Mouse (Mus musculus) liver, embryonic 14.5 days (tissue): ENCODE data around the gene Mmp17. TPM values are rescaled to one million over a fixed set of nuclear protein-coding genes. Genes with fewer than 3 reads are reported as not detected.
A peak's percentile ranks its signal among the peaks of the same experiment; 100 is the strongest.

ENCODE experiments used
- ATAC-seq: fragments of 200-750 bp; cut with Nextera tagmentation; 2 replicates; pipeline ENCODE4 v1.8.0; 2017; ENCODE audit warnings: moderate number of reproducible peaks, mild to moderate bottlenecking, moderate library complexity; ENCODE audit not compliant: insufficient read depth
- DNase-seq, 3 experiments: peaks; one replicate each; pipeline ENCODE4 v3.0.0-alpha.2; 2012 to 2013; ENCODE audit warnings: low read depth in 3 of 3, low spot score in 3 of 3
- H3K27ac ChIP-seq: fragments of 300-500 bp; sonication (generic); 2 replicates; pipeline ENCODE4 v1.5.1; 2014; ENCODE audit warnings: moderate library complexity, mild to moderate bottlenecking, control low read depth, inconsistent platforms
- H3K27me3 ChIP-seq: fragments of 300-500 bp; sonication (generic); 2 replicates; pipeline ENCODE4 v1.6.1; 2014; ENCODE audit warnings: mild to moderate bottlenecking, low read length, moderate library complexity; ENCODE audit not compliant: control insufficient read depth, insufficient read depth
- H3K36me3 ChIP-seq: fragments of 300-500 bp; sonication (generic); replicated peaks from 2 replicates; pipeline ENCODE4 v1.6.1; 2014; ENCODE audit warnings: low read depth; ENCODE audit not compliant: control insufficient read depth, insufficient read depth
- H3K4me1 ChIP-seq, 2 experiments: fragments of 200-500 bp in 1 of 2; fragments of 300-500 bp in 1 of 2; sonication (generic) in 1 of 2; replicated peaks; 2 replicates each; pipeline ENCODE4 v1.6.1; 2012 to 2014; ENCODE audit warnings: antibody characterized with exemption in 1 of 2, inconsistent platforms in 1 of 2, low read length in 1 of 2; ENCODE audit not compliant: control insufficient read depth in 2 of 2, insufficient read depth in 2 of 2
- H3K4me2 ChIP-seq: fragments of 300-500 bp; sonication (generic); 2 replicates; pipeline ENCODE4 v1.6.1; 2014; ENCODE audit warnings: low read depth, mild to moderate bottlenecking, control low read depth, moderate library complexity
- H3K4me3 ChIP-seq, 2 experiments: fragments of 200-500 bp in 1 of 2; fragments of 300-500 bp in 1 of 2; sonication (generic) in 1 of 2; 2 replicates each; pipeline ENCODE4 v1.5.1; 2012 to 2014; ENCODE audit warnings: low read depth in 2 of 2, low read length in 2 of 2, mild to moderate bottlenecking in 2 of 2, control low read depth in 1 of 2, inconsistent platforms in 1 of 2, moderate library complexity in 1 of 2; ENCODE audit not compliant: insufficient read depth in 1 of 2
- H3K9ac ChIP-seq: fragments of 300-500 bp; sonication (generic); replicated peaks from 2 replicates; pipeline ENCODE4 v1.6.1; 2014; ENCODE audit warnings: mild to moderate bottlenecking, control low read depth, moderate library complexity
- H3K9me3 ChIP-seq: fragments of 300-500 bp; sonication (generic); 2 replicates; pipeline ENCODE4 v1.6.1; 2016; ENCODE audit warnings: low read length, mixed read lengths; ENCODE audit not compliant: control insufficient read depth
- CTCF ChIP-seq: IDR thresholded peaks from 2 replicates; pipeline ENCODE4 v1.5.1; 2016; ENCODE audit warnings: antibody characterized with exemption, low read depth, control low read depth
- EP300 ChIP-seq: IDR thresholded peaks from 2 replicates; pipeline ENCODE4 v1.6.1; 2016; ENCODE audit warnings: antibody characterized with exemption, low read depth
- WGBS: fragments of 180-500 bp; shearing (Covaris S2); extraction: QIAGEN DNeasy Blood & Tissue Kit; methylation state at CpG from one replicate; pipeline ENCODE4 v1.1.7; 2014; ENCODE audit not compliant: insufficient replicate concordance; 5-methylcytosine and 5-hydroxymethylcytosine counted together
- polyA plus RNA-seq, 2 experiments: library from polyadenylated mRNA; depleted of rRNA in 1 of 2; stranded (reverse) in 1 of 2; unstranded in 1 of 2; fragments of >200 nt; fragmentation: Nextera tagmentation in 1 of 2; extraction: Ambion mirVana in 1 of 2; gene quantifications; 2 replicates each; pipeline versions ENCODE4 v1.2.1 to v1.2.3; 2012 to 2014

The Mmp17 gene
- polyA plus RNA-seq, 2 experiments = 0.18 to 0.20 TPM

- WGBS = 42% methylated on average over 12 of the region's 12 CpGs
- no peak for ATAC-seq
- DNase-seq = no peak
Measured at GRCm38 (mm10) chr5:129578201-129578600, 5.8 kb upstream of the Mmp17 start.

GRCm38 (mm10) chr5:129580046-129580445, 3.9 kb upstream of the Mmp17 start:
- no peak overlapping the region for H3K4me2 ChIP-seq
- H3K4me3 ChIP-seq = no peak overlapping the region
- H3K4me1 ChIP-seq = no peaks in the 10 kb centered on the region
- no peak overlapping the region for H3K9ac ChIP-seq
- H3K36me3 ChIP-seq = no peaks in the 10 kb centered on the region
- H3K27me3 ChIP-seq = peaks cover 39% of the 10 kb centered on the region
- DNase-seq = no peak
- H3K9me3 ChIP-seq = no peaks in the 10 kb centered on the region
- no peak for ATAC-seq
- TF ChIP-seq EP300 = no peak
- TF ChIP-seq CTCF = no peak
- H3K27ac ChIP-seq = no peak overlapping the region
- 11% methylated on average over 6 of the region's 6 CpGs for WGBS

More at GRCm38 (mm10) chr5:129578201-129578600, 5.8 kb upstream of the Mmp17 start:
- no peak for TF ChIP-seq EP300
- no peak for TF ChIP-seq CTCF
- no peak overlapping the region for H3K4me2 ChIP-seq
- no peak overlapping the region for H3K27ac ChIP-seq
- H3K27me3 ChIP-seq = peaks cover 21% of the 10 kb centered on the region
- H3K9me3 ChIP-seq = no peaks in the 10 kb centered on the region
- H3K9ac ChIP-seq = no peak overlapping the region
- no peaks in the 10 kb centered on the region for H3K36me3 ChIP-seq
- no peak overlapping the region for H3K4me3 ChIP-seq
- no peaks in the 10 kb centered on the region for H3K4me1 ChIP-seq

DNA sequence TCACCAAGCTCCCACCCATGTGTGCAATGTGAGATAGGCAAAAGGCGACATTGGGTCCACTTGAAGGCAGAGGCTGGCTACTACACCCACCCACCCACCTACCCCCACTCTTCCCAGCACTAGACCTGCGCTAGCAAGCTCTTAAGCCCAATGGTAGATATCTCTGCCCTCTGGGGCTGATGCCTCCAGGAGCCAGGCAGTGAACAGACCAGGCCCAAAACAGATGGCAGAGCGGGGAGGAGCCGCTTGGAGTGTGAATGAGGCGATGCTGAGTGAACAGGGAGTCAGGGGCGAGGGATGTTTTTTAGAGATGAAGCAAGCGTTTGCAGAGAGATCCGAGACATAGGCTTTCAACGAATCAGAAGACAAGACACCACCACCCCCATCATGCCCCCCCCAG, 3.4 kb upstream of the Mmp17 start:
- H3K27me3 ChIP-seq = peaks cover 45% of the 10 kb centered on the region
- TF ChIP-seq CTCF (no peak), EP300 (no peak)
- no peak overlapping the region for H3K9ac ChIP-seq
- no peak overlapping the region for H3K4me2 ChIP-seq
- no peak overlapping the region for H3K4me3 ChIP-seq
- no peak for ATAC-seq
- no peaks in the 10 kb centered on the region for H3K4me1 ChIP-seq
- H3K9me3 ChIP-seq = no peaks in the 10 kb centered on the region
- no peak for DNase-seq
- no peak overlapping the region for H3K27ac ChIP-seq
- no peaks in the 10 kb centered on the region for H3K36me3 ChIP-seq
- 56% methylated on average over 9 of the region's 9 CpGs for WGBS

DNA sequence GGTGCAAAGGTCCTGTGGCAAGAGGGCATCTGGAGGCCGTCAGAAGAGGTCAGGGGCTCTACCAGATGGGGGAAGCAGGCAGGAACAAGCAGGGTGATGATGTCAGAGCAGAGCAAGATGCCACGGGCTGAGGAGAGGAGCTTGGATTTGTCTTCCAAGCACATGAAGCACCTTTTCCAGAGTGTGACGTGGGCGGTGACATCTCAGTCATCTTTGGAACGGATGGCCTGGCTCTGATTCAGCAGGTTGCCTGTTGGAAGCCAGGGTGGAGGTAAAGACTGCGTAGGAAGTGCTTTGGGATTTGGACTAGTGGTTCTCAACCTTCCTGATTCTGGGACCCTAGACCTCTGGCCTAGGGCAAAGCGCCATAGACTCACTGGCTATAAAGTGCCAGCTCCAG, 3.0 kb upstream of the Mmp17 start:
- Histone ChIP-seq H3K4me2 (no peak overlapping the region), H3K9ac (no peak overlapping the region), H3K4me3 (no peak overlapping the region), H3K27ac (no peak overlapping the region), H3K36me3 (no peaks in the 10 kb centered on the region), H3K27me3 (peaks cover 49% of the 10 kb centered on the region), H3K4me1 (no peaks in the 10 kb centered on the region), H3K9me3 (no peaks in the 10 kb centered on the region)
- ATAC-seq (no peak), DNase-seq (no peak)
- 58% methylated on average over 7 of the region's 7 CpGs for WGBS
- TF ChIP-seq EP300 = no peak
- TF ChIP-seq CTCF = no peak

DNA sequence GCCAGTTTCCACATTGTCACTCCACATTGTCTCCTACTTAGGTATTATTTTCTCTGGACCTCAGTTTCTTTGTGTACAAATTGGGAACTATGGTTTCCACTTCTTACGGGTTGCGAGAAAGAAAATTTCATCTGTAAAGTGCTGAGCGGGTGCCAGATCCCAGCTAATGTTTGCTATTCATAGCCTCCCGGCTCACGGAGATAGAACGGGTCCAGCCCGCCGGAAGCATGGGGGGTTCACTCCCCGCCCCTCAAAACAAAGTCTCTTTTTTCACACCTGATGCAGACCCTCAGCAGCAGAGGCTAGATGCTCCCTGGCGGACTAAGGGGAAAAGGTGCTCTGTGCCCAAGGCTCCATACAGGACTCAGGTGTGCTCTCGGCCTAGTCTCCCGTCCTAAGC, 638 bp upstream of the Mmp17 start:
- Histone ChIP-seq H3K36me3 (no peaks in the 10 kb centered on the region), H3K4me2 (peak overlapping the region; percentile 68), H3K9ac (no peak overlapping the region), H3K4me1 (no peaks in the 10 kb centered on the region), H3K4me3 (peak overlapping the region; percentile 54 to 60; a peak in 2 of 4 replicates), H3K9me3 (no peaks in the 10 kb centered on the region), H3K27me3 (peaks cover 64% of the 10 kb centered on the region), H3K27ac (no peak overlapping the region)
- no peak for ATAC-seq
- 4% methylated on average over 12 of the region's 12 CpGs for WGBS
- no peak for DNase-seq
- TF ChIP-seq CTCF (no peak), EP300 (no peak)
